Mouse (Mus musculus) adrenal gland, postnatal 10 days (tissue): ENCODE data around the gene Kdm5a. TPM values are rescaled to one million over a fixed set of nuclear protein-coding genes. Genes with fewer than 3 reads are reported as not detected.

Experiments used
- DNase-seq: peaks from one replicate; pipeline ENCODE4 v3.0.0; 2021; ENCODE audit warnings: mixed read lengths
- long read RNA-seq, 2 experiments: library from polyadenylated mRNA; stranded (forward); transcript quantifications; one replicate each; pipeline ENCODE4 v2.0.0; 2021
- total RNA-seq, 2 experiments: library from RNA; stranded (reverse); gene quantifications; 2 replicates each; pipeline ENCODE4 v1.2.3; 2021

Kdm5a gene
- 10 to 100 TPM; 47.6 to 61.9 TPM for total RNA-seq
- long read RNA-seq, experiment 1, partial matches to known transcripts, result 21 of 31 reads
- long read RNA-seq, experiment 1, other reads (novel, unspliced or antisense), result 10 of 31 reads
- long read RNA-seq, experiment 2, full-length matches to known transcripts, result 1 of 6 reads
- long read RNA-seq, experiment 2, partial matches to known transcripts, result 2 of 6 reads
- long read RNA-seq, experiment 2, other reads (novel, unspliced or antisense), result 3 of 6 reads

DNA sequence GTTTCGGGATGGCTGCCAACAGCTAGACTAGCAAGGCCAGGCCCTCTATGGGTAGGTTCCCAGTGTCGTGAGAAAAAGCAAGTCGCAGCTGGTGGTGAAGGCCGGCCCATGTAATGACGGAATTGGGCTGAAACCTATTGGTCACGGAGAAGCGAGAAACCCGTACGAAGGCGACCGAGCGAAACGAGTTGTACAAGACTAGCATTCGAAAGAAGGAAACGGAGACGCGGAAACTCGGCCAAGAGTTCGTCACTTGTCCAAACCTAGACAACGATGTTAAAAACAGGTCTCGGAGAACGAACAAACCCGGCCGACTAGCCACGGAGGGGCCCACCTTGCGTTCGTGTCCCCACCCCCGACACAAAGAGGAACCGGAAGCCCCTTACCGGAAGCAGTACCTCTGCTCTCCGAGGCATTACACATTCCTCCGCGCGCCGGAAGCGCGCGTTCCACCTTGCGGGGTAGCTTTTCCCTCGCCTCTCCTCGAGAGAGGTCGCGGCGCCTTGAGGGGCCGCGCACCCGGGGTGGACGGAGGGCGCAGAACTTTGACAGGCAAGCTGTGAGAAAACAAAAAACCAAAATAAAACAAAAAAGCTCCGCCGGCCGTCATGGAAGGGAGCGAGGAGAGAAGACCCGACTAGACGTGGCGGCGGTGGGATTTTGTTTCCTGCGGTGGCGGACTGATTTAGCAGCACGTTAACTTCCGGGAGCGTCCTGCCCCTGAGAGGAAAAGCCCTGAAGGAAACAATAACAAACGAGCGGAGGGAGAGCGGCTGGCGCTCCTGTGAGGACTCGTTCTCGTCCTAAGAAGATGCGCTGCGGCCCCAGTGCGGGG, at the start of gene Kdm5a, which contains the start of gene Ccdc77:
Gene Kdm5a, plus strand, starts transcription at position 437 of the 835 bp plus-strand sequence.
Gene Ccdc77, minus strand, starts transcription at position 687 of the 835 bp plus-strand sequence.
- DNase-seq, result peak; percentile 95

DNA sequence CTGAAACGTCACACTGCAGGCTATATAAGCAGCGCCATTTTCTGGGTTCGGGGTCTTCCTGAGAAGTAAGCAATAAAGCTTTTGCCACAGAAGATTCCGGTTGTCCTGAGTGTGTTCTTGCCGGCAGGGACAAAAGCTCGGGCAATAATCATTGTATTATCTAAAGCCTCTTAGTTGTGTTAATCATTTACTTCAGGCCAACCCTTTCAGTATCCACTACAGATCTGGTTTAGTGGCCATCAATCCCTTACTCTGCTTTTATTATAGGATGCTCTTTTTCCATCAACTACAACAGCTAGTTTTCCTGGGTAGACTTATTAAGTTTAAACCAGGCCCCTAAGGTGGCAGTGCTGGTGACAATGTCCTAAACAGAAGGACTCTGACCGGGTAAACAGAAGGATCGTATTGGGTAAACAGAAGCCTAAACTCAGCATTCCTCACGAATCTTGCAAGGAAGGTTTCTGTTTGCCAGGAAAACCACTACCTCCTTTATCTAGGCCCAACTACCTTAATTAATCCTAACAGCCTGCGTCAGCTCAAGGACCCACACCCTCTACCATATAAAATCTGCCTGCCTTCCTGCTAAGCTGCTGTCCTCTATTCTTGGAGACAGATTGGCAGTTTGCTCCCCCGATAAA, 45.5 kb upstream of the Kdm5a start:
- DNase-seq, result no peak

DNA sequence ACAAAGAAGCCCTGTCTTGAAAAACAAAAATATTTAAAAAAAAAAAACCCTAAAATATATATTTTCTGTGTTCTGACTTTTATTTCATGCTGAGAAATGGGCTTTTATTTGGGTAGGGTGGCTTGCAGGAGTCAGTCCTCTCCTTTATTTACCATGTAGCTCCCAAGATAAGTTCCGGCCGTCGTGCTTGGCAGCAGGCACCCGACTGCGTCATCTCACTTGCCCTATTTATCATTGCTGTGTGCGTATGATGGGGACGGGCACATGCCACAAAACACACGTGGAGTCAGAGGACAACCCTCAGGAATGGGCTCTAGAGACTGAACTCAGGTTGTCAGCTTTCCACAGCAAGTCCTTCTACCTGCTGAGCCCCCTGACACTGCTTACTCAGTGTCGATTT, 44.8 kb upstream of the Kdm5a start:
- no peak for DNase-seq

DNA sequence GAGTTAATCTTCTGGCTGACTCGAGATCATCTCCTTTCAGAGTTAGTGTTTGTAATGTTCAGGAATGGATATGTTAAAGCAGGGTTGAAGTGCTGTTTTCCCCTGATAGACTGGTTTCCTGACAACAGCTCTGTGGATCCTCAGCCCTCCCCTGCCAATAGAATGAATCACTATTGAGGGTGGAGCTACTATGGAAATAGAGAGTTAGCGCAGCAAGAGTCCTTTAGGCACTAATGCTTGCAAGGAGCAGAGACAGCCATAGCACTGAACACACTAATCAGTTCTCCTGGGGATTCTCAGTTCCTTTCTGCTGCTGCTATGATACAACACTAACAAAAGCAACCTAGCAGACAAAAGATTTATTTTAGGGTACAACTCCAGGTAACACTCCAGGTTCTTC, 43.6 kb upstream of the Kdm5a start:
- no peak for DNase-seq

DNA sequence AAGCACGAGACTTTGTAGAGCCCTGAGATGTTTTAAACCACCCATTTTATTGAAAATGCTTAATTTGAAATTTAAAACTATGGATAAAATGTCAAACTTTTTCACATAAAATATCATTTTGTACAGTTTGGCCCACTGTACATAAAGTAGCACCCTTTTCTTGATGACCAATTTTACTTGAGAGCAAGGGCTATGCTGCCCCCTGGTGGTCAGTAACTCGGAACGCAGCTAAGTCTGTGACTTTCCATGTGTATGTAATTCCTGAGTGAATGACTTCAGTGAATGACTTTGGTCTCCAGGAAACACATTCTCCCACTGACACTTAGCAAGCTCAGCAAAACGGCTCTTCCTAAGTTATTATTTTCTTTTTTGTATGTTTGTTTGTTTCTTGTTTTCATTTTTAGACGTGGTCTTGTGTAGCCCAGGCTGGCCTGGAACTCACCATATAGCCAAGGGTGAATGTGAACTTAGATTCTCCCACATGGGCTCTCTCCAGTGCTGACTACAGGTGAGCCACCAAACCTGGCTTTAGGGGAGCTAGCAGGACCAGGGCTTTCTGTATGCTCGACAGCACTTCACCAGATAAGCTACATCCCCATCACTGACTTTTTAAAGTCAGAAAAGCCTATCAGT, 39.5 kb upstream of the Kdm5a start:
- DNase-seq, result peak; percentile 80

DNA sequence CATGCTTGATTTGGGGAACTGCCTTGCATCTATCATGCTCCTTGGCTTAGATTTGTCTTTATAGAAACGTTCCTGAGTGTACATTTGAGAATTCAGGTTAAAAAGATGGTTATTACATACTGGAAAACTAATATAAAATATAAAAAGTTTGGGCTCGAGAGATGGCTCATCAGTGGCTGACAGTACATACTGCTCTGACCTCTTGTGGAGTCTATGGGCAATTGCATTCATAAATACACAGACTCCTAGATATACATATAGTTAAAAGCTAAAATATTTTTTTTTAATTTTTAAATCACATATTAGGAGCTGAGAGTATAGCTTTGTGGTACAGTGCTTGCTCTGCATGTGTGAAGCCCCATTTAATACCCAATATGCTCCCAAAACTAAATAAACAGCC, 31.6 kb upstream of the Kdm5a start:
- DNase-seq, result no peak

DNA sequence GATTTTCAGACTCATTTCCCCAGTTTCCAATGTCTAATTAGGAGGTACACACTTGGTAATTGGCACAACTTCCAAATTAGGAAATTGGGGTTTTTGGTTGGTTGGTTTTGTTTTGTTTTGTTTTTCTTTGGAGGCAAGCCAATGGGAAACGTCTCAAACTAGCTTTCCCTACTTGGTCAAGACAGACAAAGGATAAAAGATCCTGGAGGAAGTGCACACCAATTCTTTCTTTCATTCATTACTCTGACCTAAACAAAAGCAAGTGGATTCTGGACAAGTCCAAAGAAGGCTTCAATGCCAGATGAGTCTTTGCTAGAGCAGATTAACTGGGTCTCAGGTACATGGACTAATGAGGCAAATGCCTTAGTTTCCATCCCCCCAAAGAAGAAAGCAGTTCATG, 19.9 kb upstream of the Kdm5a start:
- DNase-seq, result no peak

DNA sequence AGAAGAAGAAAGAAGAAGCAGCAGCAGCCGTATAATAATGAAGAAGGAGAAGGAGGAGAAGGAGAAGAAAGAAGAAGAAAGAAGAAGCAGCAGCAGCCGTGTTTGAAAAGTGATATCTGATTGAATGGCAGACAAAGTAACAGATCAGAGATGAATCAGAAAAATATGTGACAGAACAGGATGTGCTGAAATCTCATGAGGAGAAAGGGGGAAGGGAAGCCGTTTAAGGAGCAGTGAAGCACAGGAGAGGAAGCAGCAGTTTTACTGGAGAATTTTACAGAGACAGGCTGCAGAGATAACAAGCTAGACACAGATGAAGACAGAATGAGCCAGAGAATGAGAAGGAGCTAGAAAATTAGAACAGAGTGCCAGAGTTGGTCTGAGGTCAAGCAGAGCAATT, 14.9 kb upstream of the Kdm5a start:
- DNase-seq, result no peak

DNA sequence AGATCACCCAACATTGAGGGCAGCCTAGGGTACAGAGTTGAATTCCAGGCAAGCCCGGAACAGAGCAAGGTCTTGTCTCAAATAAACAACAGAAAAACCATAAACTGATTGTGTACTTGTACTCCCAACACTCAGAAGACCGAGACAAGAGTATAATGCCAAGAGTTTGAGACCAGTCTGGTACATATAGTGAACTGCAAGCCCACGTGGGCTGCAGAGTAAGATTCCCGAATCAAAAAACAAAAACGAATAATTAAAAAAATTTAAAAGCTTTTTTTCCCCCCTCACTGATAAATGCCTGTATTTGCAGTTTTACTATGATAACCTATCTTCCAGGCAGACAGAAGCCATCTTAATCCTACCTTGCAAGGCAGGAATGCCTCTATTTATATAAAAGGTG, 7.4 kb upstream of the Kdm5a start:
- DNase-seq, result no peak

DNA sequence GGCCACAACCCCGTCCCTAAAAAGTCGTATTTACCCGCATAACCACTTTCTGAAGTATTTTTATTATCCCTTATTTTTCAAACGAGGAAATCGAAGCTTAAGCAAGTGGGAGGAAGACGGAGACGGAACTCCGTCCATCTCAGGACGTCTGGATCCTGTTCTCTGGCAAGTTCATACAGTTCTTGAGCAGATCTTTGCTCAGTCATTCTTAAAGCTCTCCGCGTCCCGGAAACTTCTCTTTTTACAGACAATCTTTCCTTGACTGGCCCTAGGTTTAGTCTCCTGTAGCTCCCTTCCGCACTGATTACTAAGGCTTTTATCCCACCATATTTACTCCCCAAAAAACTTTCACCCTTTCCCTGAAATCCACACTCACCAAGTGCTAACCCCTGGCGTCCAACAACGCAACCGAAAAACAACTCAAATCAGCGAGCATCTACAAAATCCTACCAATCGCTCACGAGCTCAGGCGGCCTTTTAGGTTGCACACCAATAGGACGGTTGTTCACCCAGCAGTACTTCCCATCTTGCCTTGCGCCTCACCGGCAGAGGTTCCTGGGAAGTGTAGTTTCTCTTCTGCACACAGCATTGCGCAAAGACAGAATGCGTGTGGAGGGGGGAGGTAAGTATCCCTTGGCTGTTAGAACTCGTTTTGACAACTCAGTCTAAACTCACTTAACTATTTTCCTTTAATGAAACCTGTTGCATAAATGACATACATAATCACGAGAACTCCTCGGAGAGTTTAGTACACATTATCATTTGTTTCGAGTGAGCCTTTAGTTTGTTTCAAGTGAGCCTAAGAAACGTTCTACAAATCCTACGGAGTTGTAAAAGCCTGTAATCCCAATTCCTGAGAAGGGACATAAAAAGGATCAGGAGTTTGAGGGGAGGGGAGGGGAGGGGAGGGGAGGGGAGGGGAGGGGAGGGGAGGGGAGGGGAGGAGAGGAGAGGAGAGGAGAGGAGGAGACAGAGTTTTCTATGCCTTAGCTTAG, 6.7 kb upstream of the Kdm5a start:
- DNase-seq, result peak; percentile 86

DNA sequence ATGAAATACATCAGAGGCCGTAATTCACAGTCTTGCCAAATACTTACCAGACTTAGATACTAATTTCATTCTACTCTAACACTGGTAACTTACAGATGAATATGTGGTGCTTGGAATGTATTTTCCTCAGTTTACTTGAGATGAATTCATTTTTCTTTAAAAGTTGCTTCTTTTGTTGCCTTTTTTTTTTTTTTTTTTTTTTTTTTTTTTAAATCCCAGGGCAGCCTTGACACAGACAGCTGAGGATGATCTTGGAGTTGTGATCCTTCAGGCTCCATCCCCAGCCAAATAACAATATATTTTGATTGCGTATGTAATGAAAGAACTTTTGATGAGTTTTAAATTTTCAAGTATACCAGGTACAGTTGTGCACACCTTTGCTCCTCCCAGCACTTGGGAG, 1.8 kb upstream of the Kdm5a start:
- no peak for DNase-seq

DNA sequence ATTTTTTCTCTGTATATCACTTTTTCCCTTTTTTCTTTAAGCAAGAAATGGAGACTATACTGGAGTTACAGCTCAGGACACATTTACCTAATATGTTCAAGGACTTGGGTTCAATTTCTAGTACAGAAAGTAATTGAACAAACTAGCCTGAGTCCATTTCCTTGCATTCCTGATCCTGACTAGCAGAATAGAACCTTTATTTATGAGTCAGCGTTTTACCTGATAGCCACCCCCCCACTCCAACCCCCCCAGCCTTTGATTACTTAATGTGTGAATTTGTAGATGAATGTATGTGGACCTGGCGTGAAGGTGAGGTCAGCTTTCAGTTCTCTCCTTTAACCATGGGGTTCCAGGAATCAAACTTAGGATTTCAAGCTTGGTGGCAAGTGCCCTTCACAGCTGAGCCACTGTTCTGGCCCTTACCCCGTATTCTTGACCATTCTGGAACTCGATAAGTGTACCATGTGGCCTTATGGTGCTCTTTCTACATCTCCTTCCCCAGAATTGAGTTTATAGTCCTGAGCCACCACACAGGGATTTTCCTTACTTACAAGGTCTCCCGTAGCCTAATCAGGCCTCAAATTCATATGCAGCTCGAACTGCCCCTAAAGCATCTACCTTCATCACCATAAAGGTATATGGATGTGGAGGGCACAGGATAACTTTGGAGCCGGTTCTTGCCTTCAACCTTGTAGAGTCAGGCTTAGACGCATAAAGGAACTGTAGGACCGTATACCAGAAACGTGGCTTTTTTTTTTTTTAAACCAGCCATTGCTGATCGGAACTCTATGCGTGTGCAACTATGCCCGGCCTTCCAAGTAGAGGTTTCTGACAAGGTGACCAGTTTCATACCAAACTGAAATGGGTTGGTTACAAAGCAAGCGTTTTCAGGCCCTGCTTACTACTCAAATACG, 893 bp upstream of the Kdm5a start:
- no peak for DNase-seq

DNA sequence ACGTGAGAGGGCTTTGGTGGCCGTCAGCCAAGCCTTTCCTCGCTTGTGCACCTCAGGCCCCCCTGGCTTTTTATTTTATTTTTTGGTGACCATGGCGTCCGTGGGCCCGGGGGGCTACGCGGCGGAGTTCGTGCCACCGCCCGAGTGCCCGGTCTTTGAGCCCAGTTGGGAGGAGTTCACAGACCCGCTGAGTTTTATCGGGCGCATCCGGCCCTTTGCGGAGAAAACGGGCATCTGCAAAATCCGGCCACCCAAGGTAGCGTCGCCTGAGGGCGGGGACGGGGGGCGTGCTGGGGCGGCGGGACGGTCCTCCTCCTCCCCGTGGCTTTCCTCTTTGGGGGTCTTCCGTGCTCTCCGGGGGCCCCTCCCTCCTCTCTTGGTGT, 590 bp downstream of the Kdm5a start:
- DNase-seq, result no peak

DNA sequence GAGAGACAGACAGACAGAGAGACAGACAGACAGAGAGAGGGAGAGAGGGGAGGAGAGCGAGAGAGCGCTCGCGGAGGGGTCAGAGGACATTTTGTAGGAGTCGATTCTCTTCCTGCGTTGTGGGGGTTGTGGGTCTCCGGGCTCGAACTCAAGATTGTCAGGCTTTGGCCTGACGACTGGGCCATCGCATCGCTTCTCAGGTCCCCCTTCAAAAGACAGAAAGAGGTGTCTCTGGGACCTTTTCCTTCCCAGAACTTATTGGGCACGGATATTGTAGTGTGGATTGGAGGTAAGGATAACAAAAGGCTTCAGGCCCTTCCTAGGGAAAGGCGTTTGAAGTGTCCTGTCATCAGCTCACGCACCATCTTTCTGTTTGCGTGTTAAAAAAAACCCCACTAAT, 1.1 kb downstream of the Kdm5a start:
- peak; percentile 17 for DNase-seq

DNA sequence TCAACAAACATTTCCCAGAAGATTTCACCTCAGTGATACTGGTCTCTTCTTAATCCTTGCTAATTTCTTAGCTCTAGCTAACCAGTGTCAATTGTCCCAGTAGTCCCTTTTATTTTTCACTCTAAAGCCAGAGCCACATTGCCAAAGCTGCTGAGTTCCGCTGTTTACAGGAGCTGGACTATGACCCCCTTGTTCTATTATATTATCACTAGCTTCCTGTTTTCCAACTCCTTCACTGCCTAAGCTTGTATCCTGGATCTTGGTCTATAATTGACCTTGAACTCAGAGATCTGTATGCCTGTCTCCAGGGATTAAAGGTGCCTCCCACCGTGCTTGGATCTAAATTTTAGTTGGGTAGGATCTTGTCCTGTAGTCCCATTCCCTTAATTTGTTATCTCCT, 12.8 kb downstream of the Kdm5a start:
- DNase-seq, result no peak

DNA sequence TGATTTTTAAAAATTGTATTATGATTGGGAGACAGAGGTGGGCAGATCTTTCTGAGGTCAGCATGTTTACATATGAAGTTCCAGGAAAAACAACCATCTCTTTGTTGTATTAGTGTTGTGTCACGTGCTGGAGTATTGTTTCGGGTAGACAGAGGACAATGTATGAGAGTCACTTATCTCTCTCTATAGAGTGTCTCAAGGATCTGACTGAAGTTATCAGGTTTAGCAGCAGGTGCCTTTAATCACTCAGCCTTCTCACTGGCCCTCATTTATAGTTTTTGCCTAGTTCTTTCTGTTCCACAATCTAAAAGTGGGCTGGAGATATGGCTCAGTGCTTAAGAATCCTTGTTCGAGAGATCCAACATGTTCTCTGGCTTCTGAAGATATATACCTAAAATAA, 26.1 kb downstream of the Kdm5a start:
- DNase-seq, result no peak

DNA sequence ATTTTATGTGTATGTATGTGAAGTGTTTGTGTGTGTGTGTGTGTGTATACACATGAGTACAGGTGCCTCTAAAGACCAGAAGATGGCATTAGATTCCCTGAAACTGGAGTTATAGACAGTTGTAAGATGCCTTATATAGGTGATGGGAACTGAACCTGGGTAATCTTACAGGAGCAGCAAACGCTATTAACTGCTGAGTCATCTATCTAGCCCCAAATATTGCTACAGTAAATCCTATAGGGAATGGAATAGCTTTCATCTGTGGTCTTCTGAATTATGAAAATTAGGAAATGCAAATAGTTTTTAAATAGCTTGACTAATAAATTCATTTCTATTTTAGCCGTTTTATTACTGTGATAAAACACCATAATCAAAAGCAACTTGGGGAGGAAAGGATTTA, 28.9 kb downstream of the Kdm5a start:
- no peak for DNase-seq

DNA sequence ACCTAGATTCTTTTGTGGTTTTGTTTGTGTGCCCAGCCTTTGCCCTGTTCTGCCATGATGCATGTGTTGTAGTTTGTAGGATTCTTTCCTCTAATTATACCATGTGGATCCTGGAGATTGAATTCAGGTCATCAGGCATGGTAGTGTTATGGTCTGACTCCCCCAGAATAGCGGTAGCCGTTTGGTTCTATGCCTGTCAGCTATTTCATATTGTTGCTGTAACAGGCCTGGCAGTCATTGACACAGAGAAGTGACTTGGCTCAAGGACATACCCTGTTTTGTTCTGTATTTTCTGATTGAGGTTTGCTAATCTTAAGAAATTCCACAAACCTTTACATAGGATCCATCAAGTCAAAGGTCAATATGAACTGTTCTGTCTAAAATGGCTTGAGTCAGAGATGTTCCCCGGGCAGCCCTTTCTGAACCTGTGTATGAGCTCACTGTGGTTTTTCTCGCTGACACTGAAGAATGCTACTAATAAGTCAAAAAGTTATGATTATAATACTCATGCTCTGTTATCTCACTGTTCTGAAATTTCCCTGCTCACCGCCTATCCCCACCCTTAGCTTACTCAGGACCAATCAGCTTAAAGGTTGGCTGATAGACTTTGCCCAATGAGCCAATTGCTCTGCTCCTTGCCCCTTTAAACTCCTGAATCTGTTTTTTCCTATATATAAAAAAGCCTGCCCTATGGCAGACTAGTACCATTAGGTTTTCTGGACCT, 31.9 kb downstream of the Kdm5a start:
- peak; percentile 13 for DNase-seq

DNA sequence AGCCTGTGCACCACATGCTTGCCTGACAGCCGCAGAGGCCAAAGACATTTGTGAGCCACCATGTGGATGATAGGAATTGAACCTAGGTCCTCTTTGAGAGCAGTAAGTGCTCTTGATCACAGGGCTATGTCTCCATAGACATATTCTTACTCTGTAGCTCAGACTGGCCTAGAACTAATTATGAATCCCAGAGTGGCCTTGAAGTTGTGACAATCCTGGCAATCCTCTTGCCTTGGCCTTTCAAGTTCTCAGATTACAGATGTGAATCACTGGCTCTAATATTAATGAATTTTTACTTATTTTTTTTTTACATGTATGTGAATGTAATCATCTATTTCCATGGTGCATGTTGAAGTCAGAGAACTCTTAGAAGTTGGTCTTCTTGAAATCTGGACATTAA, 40.0 kb downstream of the Kdm5a start:
- peak; percentile 28 for DNase-seq

DNA sequence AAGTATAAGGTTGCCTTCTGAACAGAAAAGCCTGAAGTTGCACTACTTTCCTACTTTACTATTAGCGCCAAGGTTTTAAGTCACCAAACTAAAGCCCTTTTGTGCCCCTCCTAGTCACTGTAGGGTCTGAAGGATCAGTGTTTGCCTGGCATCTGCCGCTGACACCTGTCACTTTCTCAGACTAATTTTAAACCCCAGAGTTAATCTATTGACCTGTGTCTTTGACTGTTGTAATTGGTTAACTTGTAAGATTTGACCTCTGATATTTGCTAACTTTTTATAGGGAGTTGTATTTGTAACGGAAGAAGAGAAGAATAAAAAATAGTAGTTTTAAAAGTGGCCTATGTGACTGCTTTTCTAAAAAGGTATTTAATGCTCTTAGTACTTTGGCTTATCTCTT, 74.2 kb downstream of the Kdm5a start:
- DNase-seq, result no peak
